Mouse (Mus musculus) frontal cortex, postnatal 25 days (tissue): ENCODE measurements at regions not wholly inside any gene's neighbourhood (a gene's known extent, or its start where the extent isn't known, plus 50 kb on each side); places are given as distances from the start of the nearest gene placed in this dataset.
A peak's percentile ranks its signal among the peaks of the same experiment; 100 is the strongest.

Experiments used
- DNase-seq, 2 experiments: peaks; one replicate each; pipeline ENCODE4 v3.0.0; 2022; ENCODE audit warnings: low spot score in 2 of 2

DNA sequence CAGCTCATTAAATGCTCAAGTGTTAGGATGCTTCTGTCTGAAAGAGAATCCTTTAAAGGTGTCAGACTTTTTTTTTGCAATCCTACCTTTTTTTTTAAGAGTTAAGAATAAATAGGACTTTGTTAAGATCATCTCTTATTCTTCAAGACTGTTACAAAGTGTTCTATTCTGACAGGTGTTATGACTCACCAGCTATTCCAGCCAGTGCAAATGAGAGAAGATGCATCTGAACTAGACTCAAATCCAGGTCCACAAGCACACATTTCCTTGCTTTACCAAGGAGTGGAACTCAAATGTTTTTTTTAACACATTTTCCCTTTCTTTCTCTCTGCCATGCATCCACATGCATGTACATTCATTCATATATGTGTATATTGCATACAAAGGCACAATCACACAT, 98.4 kb upstream of the Atp10a start:
- DNase-seq: no peak

DNA sequence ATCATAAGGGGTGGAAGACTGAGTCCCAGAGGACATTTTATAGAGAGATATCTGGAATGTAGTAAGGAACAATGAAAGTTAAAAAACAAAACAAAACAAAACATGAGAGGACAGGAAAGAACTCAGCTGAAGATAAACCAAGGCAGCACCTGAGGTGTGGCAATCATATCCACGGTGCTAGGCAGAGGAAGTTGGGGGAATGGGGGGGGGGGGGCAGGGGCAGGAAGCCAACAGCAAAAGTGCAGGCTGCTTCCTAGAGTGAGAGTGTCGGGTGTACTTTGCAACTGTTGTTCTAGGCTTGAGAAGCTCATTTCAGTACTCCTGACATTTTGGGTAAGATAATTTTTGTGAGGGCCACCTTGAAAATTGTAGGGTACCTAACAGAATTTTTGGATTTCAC, 87.2 kb upstream of the Atp10a start:
- no peak for DNase-seq

DNA sequence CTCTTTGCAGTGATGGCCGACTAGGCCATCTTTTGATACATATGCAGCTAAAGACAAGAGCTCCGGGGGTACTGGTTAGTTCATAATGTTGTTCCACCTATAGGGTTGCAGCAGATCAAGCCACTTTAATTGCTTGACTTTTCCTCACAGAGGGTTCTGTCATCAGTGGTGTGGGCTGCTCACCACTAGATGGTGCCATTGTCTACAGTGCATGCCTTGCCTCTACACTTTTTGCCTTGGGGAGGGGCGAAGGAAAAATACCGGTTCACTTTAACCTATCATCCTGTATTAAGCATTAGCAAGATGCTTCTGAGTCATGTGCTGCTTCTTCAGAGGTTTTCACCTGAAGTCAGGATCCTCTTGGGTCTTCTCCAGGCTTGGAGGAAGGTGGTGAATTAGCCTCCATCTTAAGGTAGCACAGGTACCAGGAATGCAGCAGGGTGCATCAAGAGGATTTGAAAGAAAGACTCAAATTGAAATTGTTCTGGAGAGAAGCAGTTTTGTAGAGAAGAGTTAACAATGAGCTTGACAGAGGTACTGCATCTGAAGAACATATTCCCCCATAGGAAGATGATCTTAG, 71.6 kb upstream of the Atp10a start:
- peak; percentile 9 to 12 for DNase-seq

DNA sequence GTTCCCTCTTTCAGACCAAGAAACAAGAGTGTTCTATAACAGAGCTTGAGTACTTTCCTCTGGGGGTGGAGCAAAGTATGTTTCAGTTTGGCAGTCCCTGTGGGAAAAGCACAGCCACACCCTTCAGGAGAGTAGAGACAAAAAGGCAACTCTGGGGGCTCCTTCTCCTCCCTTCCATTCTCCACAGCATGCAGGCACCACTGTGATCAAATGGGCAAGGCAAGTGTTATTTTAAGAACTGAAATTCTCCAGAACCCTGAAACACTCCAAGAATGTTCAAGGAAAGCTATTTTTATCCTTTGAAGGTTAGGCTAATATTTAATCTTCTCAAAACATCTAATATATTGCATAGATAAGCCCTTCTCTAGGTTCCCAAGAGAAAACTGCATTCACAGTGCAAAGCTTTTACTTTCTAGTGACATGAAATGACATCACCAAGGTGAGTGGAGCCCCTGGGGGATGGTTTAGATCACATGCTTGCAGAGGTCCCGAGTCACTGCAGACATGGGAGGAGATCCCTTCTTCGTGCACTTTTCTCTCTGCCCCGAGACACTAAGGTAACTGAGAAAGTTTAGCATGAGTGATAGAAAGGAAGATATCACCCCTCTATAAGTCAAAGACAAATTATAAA, 70.2 kb upstream of the Atp10a start:
- no peak for DNase-seq

DNA sequence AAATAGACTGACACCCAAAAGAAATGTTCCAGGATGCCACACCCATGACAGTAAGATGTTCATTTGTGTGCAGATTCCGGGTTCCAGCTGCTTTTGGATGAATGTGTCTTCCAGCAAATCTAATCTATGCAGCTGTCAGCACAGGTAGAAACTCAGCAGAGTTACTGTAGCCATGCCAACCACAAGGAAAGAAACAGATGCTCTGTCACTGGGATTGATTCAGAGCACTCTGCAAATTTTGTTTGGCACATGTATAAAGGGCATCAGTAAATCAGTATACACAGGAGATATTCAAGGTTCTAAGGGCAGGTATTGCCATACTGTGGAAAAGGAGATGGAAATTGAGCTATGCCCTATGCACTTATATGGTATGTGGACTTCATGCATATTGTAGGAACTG, 60.0 kb upstream of the Atp10a start:
- no peak for DNase-seq
